Mouse (Mus musculus) kidney, adult 2 months (tissue): ENCODE data around the gene Nt5c2.

Source experiments
- CTCF ChIP-seq: fragments of 200-500 bp; conservative IDR thresholded peaks from 2 replicates; pipeline ENCODE4 v1.5.1; 2011; ENCODE audit warnings: low read depth, mild to moderate bottlenecking, control low read depth, low read length, moderate library complexity, mixed read lengths; ENCODE audit not compliant: insufficient read depth, insufficient read length
- POLR2A ChIP-seq: fragments of 200-500 bp; IDR thresholded peaks from one replicate; pipeline ENCODE4 v1.6.1; 2011; ENCODE audit warnings: low read depth, low read length, control low read depth

- TF ChIP-seq CTCF = no peak
- no peak for TF ChIP-seq POLR2A
These were observed 156.8 kb downstream of the Nt5c2 start for GRCm38 (mm10) chr19:46858200-46858599.
